23 mouse cellular contexts compared by ENCODE assay signal in the genomic region with DNA sequence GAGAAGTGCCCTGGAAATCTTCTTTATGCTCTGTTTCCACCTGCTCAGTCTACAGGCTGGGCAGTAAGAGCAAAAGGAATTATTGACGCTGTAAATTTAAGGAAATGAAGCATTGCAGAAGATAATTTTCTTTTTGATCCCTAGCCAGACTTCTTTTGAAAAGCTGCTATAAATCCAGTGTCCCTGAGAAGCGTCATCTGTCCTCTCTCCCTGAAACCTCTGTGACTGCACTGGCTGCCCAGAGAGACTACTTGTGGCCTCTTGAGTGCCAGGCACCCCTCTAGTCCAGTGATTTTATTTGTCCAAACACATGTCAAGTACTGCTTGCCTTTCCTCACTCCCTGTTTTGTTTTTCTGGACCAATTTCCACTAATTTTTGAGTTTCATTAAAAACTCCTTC.
DNase-seq lines count a peak whose midpoint lies in the region; ATAC-seq lines count a peak whose summit lies in the region.
"Had no signal": no experiment of that assay in that cellular context is flagged by ENCODE, and none has a peak within 500 bp of the region (broad histone marks: within the 10 kb centered on the region; RNA-seq: fewer than 3 reads in every experiment).

No protein-coding gene starts in this region.

- peaks cover 21% of the 10 kb centered on the region for H3K4me1 ChIP-seq in hindbrain, embryonic 13.5 days (replicated peaks)
- H3K4me1 ChIP-seq: embryonic facial prominence, embryonic 10.5 days; embryonic facial prominence, embryonic 12.5 days had no signal

- peak; percentile 63 to 89 for DNase-seq in adrenal gland, adult (ENCODE audit: inconsistent age in 2 of 2, low spot score in 1 of 2)
- no peak for DNase-seq in adrenal gland, postnatal 4 days (ENCODE audit: low spot score in 2 of 2)
- peak; percentile 70 for DNase-seq in adrenal gland, adult 2 months
- peak; percentile 37 for DNase-seq in adrenal gland, postnatal 10 days
- DNase-seq in adrenal gland, postnatal 25 days = peak; percentile 23
- no peak for DNase-seq in right cerebral cortex, postnatal 36 days (ENCODE audit: low spot score in 2 of 2)
- no peak for DNase-seq in cerebellum, postnatal 25 days
- DNase-seq: B cell, adult 2 months; cerebellum, adult 11 months; cerebellum, adult 18-20 months; cerebellum, adult 8-10 months; cerebellum, adult 9-11 months; cerebellum, postnatal 14 days; forebrain, postnatal 0 days had no signal

- 69% methylated on average over 2 of the region's 2 CpGs for WGBS in hindbrain, embryonic 13.5 days

- H3K4me3 ChIP-seq in hindbrain, embryonic 13.5 days = no peak overlapping the region
- H3K4me3 ChIP-seq: embryonic facial prominence, embryonic 10.5 days; embryonic facial prominence, embryonic 12.5 days; forebrain, embryonic 13.5 days; forebrain, embryonic 15.5 days had no signal

- H3K36me3 ChIP-seq in hindbrain, embryonic 13.5 days = no peaks in the 10 kb centered on the region
- H3K36me3 ChIP-seq: embryonic facial prominence, embryonic 10.5 days; embryonic facial prominence, embryonic 12.5 days; forebrain, embryonic 15.5 days; G1E had no signal

- H3K4me2 ChIP-seq in hindbrain, embryonic 13.5 days = no peak overlapping the region
- H3K4me2 ChIP-seq: embryonic facial prominence, embryonic 12.5 days; forebrain, embryonic 13.5 days; forebrain, embryonic 15.5 days had no signal

- ATAC-seq in hindbrain, embryonic 13.5 days (ENCODE audit: low FRiP score) = no peak
- ATAC-seq: CD4-positive, CD25-positive, alpha-beta regulatory T cell, adult 4 months; forebrain, embryonic 13.5 days; forebrain, embryonic 15.5 days; forebrain, postnatal 0 days; Patski had no signal

- H3K27me3 ChIP-seq in hindbrain, embryonic 13.5 days = no peaks in the 10 kb centered on the region
- H3K27me3 ChIP-seq: CH12.LX; embryonic facial prominence, embryonic 12.5 days; forebrain, embryonic 13.5 days; forebrain, embryonic 15.5 days; Patski had no signal

- H3K9me3 ChIP-seq in hindbrain, embryonic 13.5 days = no peaks in the 10 kb centered on the region
- H3K9me3 ChIP-seq: embryonic facial prominence, embryonic 10.5 days; embryonic facial prominence, embryonic 12.5 days; forebrain, embryonic 13.5 days; forebrain, embryonic 15.5 days; G1E had no signal

- H3K27ac ChIP-seq in hindbrain, embryonic 13.5 days = no peak overlapping the region
- H3K27ac ChIP-seq: embryonic facial prominence, embryonic 10.5 days; embryonic facial prominence, embryonic 12.5 days; forebrain, embryonic 13.5 days; forebrain, embryonic 15.5 days had no signal

- H3K9ac ChIP-seq in hindbrain, embryonic 13.5 days = no peak overlapping the region
- H3K9ac ChIP-seq: embryonic facial prominence, embryonic 12.5 days; forebrain, embryonic 13.5 days; forebrain, embryonic 15.5 days; forebrain, postnatal 0 days had no signal

Comparison
In these comparisons a context has a peak if more than half of its experiments do, and no peak if none do; other contexts are left out.
1. DNase-seq: peak in adrenal gland, adult (2 of 2), adrenal gland, adult 2 months (single experiment), adrenal gland, postnatal 10 days (single experiment) and adrenal gland, postnatal 25 days (single experiment); none in adrenal gland, postnatal 4 days (0 of 2), right cerebral cortex, postnatal 36 days (0 of 2) and cerebellum, postnatal 25 days (0 of 2).